Mouse (Mus musculus): ENCODE results near the gene Nup54. TPM values are rescaled to one million over a fixed set of nuclear protein-coding genes. Genes with fewer than 3 reads are reported as not detected.

Gene Nup54
- total RNA-seq, 2 experiments from 2014 or later, result 28.6 to 33.6 TPM

DNA sequence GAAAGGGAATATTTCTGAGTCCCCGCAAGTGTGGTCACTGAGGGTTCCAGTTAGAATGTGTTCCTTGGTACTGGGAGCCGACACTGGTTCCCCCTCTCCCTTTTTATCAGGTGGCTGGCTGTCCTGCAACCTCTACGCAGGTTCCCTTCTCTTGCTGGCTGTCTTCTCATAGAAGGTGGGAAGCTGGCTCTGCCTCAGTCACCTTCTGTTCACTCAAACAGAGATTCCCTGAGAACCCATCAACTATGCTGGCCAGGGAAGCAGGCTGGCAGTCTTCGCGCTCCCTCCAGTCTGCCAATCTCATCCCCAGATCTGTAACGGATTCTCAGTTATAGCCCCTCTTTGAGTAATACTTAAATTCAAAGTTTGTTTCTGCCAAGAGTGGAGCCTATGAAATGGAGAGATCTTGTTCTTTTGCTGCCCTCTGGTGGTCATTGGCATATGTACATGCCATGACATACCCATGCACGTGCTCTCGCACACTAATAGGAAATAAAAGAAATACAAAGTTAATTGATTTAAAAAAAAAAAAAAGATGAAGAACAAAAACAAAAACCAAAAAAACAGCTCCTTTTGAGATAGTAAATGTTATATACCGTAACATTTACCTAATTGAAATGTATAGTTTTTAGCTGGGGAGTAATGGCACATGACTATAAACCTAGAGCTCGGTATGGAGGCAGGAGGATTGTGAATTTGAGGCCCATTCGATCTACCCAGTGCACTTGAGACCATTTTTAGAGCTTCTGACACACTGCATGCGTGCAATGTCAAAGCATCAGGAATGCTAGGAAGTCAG lies 53.3 kb downstream of the Nup54 start:
- peak; percentile 69 to 79 for DNase-seq (ENCODE audit: low spot score in 2 of 2)

DNA sequence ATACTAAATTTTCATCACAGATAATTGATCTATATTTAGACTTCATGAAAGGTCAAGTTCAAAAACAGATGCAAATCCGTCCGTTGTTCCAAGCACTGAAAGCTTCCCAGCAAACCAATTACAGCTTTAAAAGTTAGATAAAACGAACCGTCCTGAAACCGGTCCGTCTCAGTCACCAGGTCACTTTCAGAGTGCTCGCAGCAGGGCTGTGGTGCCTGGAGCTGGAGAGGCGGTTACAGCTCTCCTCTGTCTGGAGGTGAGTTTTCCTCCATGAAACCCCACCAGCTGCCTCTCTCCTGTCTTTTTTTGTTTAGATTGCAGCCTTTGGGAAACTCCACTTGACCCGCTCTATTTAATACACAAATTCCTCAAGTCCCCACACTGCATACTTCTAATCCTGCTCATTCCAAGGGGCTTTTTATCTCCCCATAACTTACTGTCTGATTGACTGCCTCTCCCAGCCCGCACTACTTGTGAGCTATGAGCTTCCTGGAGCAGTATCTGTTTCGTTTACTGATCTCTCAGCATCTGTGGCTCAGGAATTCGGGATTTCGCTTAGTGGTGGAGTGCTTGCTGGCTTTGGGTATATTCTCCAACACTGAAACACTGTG lies 58.1 kb downstream of the Nup54 start:
- DNase-seq (ENCODE audit: low spot score in 2 of 2), result no peak

DNA sequence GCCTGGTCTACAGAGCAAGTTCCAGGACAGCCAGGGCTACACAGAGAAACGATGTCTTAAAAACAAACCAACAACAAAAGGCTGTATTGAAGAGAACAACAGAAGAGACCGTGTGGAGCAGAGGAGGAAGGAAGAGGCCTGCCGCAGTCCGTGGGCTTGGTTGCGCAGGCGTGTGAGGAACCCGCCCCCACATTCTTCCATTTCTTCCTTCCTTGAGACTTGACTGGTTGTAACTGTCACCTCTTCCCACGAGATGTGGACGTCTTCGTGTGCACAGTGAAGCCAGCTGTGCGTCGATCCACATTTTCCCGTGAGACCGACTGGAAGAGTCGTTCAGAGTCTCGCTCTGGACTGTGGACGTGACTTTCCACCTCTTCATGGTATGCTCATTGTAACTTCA lies 59.7 kb downstream of the Nup54 start:
- no peak for DNase-seq (ENCODE audit: low spot score in 2 of 2)

DNA sequence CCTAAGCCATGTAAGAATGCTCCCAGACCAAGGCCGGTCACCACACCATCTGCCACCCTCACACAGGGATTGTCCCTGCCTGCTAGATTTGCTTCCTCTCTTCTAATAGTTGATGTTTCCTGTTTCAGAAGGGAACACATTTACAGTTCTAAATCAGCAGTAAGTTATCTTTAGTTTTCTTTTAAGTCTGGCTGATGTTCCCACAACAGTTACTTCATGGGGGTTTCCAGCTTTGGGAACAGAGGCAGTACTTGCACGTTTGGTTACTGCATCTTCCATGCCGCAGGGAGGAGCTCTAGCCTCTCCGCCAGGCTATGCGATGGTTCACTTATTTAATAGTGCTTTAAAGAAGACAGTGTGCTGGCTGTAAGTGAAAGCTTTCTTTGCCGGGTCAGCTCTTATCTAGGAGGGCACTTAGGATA lies 60.3 kb downstream of the Nup54 start:
- no peak for DNase-seq (ENCODE audit: low spot score in 2 of 2)

DNA sequence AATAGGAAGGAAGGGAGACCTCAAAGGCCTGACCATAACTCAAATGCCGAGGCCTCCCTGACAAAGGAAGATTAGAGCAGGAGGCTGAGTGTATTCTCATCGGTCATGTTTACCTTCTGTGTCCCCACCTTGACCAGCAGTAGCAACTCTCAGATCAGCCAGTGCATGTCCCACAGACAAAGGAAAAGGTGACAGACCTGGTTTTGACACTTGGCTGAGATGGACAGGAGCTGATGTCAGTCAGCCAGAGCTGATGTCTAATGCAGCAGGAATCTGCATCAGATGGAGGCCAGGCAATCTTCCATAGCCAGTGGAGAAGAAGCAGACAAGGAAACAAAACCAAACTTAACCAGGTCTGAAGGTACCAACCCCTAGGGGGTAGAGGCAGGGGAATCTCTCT lies 62.4 kb downstream of the Nup54 start:
- DNase-seq (ENCODE audit: low spot score in 2 of 2), result no peak

DNA sequence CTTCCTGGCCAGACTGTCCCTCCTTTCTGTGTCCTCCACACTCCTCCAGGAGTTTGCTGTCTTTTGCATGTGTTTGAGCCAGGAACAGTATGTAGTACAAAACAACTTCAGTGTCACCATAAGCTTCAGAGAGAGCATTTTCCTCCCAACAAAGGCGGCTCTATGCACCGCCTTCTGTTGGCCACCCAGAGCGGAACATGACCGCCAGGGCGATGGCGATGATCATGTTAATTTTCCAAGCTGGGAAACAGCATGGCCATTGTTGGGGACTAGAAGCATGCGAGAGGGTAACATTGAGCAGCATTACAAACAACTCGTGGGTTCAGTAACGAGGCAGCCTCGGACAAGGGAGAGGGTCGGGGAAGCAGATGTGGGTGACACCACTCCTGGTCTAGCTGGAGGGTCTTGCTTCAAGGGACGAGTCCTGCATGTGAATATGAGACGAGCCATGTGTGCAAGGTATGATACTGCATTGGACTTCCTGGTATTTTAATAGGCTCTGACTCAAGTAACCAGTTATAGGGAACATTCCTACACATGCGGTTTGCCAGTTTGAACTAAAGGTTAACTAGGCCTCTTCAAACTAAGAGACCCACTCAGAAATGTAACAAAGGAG lies 63.5 kb downstream of the Nup54 start:
- DNase-seq (ENCODE audit: low spot score in 2 of 2), result no peak

DNA sequence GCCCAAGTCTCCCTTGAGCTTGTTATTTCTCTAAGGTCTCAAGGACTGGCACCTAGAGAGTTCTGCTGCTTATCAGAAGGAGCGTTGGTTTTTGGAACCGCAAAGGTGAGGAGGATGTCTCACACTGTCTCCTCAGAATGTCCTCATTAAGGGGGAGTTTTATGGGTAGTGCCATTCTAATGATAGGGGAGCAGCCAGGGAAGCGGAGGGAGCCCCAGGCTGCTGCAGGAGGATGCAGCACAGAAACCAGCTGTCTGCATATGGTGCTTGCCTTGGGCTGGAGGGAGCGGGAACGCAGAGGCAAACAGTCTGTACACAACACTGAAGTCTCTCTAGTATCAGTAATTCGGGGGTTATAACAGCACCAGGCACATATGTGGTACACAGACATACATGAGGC lies 64.1 kb downstream of the Nup54 start:
- DNase-seq (ENCODE audit: low spot score in 2 of 2), result no peak

DNA sequence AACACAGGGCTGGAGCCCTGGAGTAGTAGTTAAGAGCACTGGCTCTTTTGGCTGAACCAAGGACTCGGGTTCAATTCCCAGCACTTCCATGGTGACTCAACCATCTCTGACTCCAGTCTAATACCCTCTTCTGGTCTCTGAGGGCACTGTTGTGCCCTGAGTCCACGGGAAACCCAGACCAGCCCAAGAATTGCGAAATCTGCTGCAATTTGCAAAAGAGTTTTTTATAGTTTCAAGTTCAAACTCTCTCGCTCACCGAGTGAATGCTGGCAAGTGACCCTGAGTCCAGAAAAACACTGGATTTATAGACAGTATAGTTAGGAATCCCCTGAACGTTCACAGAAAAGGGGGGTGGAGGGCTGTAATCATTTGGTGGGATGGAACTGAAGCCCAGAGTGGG lies 64.6 kb downstream of the Nup54 start:
- DNase-seq (ENCODE audit: low spot score in 2 of 2), result no peak

DNA sequence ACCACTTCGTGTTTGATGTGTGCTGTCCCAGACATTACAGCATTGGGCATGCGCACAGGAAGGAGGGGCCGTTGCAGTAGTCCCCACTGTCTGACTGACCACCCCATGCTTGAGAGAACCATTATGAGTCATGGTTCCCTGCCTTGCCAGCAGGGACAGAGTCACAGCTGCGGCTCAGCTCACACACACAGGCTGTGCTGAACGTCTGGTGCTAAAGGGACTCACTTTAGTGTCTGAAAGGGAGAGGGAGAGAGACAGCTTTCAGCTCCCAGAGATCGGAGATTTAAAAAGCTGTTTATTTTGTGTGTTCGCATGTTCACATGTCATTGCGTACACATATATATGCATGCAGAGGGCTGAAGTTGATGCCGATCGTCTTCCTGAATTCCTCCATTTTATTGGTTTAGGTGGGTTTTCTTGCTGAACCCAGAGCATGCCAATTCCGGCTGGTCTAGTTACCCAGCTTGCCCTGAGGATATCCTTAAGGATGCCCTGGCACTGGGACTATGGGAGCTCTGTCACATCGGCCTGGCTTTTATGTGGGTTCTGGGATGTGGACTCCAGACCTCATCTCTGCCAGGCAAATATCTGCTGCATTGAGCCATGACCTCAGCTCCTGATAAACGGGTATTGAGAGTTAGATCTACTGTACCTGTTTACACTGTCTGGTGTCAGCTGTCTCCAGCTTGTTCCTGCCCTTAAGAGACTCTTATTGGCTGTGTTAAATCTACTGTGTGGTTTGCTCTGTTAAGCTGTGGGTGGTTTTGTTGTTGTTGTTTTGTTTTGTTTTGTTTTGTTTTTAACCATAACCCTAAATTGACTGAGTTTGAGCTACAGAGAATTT lies 65.6 kb downstream of the Nup54 start:
- peak in 1 of 2 experiments; percentile 39 for DNase-seq (ENCODE audit: low spot score in 2 of 2)

DNA sequence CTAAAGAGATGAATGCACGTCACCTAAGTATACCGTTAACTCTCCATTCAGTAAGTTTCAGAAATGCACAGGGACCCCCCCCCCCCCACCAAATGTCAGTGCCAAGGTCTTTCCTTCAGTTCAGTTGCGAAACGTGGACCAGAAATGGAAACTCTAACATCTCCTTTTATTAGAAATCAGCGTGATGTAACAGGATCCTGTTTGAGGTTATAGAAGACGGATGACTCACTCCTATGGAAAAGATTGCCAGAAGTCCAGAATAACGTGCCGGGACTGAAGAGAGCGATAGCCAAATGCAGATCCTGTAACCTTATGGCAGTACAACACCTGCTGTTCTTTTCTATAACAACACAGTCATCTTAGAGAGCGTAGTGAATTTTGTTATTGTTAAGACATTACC lies 66.6 kb downstream of the Nup54 start:
- DNase-seq (ENCODE audit: low spot score in 2 of 2), result no peak

DNA sequence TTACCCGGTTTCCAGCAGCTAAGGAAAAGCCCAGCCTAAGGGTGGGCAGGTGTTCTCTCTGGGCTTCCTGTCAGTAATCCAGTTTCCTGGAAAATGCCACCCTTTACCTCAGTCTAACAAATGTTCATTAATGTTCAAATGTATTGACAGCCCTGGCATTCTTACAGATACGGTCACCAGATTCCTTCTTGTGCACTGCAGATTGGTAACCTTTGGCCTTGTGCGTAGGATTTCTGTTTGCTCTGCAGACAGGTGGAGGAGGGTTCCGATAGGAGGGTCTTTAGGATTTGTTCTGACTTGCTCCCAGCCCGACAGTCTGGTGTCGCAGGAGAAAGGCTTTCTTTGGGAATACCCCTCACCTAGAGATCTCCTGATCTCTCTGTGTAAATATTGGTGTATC lies 68.5 kb downstream of the Nup54 start:
- DNase-seq (ENCODE audit: low spot score in 2 of 2), result no peak

Small RNA genes lying within 50 kb of the gene (microRNA-seq; reads per million reads assigned to microRNA genes)
- 0 reads per million in 2 experiments for gene Mir6415 (ENCODE audit: borderline number of aligned reads in 2 of 2)

Other genes starting within 250 kb of the Nup54 start
- gene U90926, start 219.8 kb downstream of the Nup54 start, total RNA-seq (2021), result not detected
- gene Ppef2, start 178.9 kb downstream of the Nup54 start, total RNA-seq (2021), result not detected
- 10 to 100 TPM; 19.0 to 28.7 TPM for gene Naaa, start 157.0 kb downstream of the Nup54 start, total RNA-seq (2021)
- 10 to 100 TPM; 27.9 to 28.3 TPM for gene Sdad1, start 124.7 kb downstream of the Nup54 start, total RNA-seq (2021)
- 1 to 10 TPM; 1.3 to 3.4 TPM for gene Cxcl9, start 107.1 kb downstream of the Nup54 start, total RNA-seq (2021)
- 10 to 100 TPM; 48.5 to 78.3 TPM for gene Art3, start 103.4 kb downstream of the Nup54 start, total RNA-seq (2021)
- gene Cxcl10, start 86.3 kb downstream of the Nup54 start, total RNA-seq (2021), result under 1 TPM; 0.43 to 0.61 TPM
- 10 to 100 TPM; 67.1 to 70.2 TPM for gene Scarb2, start 71.6 kb upstream of the Nup54 start, total RNA-seq (2021)
- not detected for gene Fam47e, start 119.8 kb upstream of the Nup54 start, total RNA-seq (2021)
- gene Stbd1, start 167.8 kb upstream of the Nup54 start, total RNA-seq (2021), result 1 to 10 TPM; 6.0 to 8.2 TPM
- gene Ccdc158, start 240.1 kb upstream of the Nup54 start, total RNA-seq (2021), result under 1 TPM; 0.63 to 0.67 TPM
- gene Shroom3, start 248.2 kb upstream of the Nup54 start, total RNA-seq (2021), result 1 to 10 TPM; 5.1 to 6.0 TPM

All from adrenal gland, adult 18-20 months (tissue).